Mouse (Mus musculus) retina, embryonic 14.5 days (tissue): Measurements from ENCODE around the gene Prkd3.

Experiments
- DNase-seq: peaks from one replicate; pipeline ENCODE4 v3.0.0-alpha.2; 2015; ENCODE audit warnings: low spot score

Gene Prkd3

GRCm38 (mm10) chr17:78999745-79000270, 20.8 kb downstream of the Prkd3 start:
- no peak for DNase-seq

GRCm38 (mm10) chr17:78999189-78999588, 21.4 kb downstream of the Prkd3 start:
- DNase-seq: no peak

DNA sequence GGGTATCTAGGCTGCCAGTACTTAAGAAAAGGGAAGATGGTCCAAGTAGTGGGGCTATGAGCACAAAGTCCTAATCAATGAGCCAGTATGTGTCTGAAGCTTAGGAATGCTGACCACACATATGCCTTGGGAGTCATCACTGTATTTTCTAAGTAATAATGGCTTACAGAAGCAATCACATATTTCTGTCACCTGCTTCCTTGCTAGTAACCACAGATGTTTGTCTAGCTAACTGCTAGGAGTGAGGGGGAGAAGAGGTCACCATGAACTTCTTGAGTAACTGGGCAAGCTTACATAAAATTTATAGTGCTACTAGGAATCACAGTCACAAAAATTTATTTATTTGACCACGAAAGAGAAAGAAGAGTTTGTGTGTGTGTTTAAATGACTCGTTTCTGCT, 22.5 kb downstream of the Prkd3 start:
- DNase-seq: no peak

- DNase-seq: no peak
Observed at GRCm38 (mm10) chr17:78994931-78995820, 25.4 kb downstream of the Prkd3 start.

DNA sequence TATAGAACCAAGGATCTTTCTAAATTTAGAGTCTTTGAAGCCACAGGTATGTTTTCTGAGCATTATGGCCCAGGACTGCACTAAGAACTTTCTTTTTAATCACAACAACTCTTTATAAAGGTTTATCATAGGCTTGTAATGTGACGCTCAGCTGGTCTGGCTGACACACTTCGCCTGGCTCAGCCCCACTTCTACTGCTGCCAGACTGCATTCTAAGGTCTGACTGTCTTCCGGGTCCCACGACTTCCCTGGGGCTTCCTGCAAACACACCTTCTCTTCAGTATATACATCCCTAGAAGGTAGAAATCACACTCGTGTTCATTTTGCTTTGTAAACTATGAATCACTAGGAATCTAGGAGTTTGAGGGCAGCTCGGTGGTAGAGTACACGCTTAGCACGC, 26.2 kb downstream of the Prkd3 start:
- DNase-seq: no peak

DNA sequence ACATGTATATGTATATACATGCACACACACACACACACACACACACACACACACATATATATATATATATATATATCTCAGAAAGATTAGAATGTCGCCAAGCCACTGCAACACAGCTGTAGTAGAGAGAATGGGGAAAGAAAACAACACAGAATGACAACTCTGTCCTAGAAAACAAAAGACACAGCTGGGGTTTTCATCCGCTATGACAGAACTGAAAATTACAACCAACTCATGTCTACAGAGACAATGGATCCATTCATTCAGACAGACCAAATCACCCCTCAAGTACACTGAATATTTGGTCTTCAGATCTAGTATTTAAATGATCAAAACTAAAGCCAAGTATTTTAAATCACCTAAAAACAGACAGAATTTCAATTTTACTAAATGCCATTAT, 26.9 kb downstream of the Prkd3 start:
- peak; percentile 25 for DNase-seq

DNA sequence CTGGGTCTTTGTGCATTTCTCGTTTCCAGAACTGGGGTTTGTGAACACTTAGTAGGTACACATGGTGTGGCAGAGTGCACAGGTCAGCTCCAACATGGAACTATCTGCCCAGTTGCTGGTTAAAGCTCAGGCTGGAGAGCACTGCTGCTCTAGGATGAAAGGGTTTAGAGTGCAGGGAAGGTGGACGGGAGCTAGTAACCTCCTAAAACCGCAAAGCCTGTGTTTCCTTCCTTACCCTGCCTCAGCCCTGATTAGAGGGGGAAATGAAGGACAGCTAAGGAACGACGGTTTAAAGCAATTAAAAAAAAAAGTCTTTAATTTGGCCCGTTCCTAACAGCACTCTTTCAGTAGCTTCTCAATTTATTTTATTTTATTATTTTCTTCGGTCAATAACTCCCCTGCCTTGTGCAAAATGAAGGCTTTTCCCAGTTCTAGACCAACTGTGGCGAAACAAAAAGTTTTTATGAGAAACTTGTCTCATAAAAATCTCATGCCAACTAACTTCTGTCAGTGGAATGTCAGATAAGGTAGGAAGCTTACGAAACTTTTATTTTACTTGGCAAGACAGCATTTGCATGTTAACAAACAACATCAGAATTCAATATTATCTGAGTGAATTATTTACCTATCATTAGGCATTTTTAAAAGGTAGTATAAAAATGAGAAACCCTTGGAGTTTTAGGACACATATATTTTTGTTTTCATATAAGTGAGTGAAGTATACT, 28.2 kb downstream of the Prkd3 start:
- DNase-seq: no peak

GRCm38 (mm10) chr17:78991549-78991948, 29.1 kb downstream of the Prkd3 start:
- no peak for DNase-seq

- no peak for DNase-seq
Observed at GRCm38 (mm10) chr17:78989015-78989414, 31.6 kb downstream of the Prkd3 start.

DNA sequence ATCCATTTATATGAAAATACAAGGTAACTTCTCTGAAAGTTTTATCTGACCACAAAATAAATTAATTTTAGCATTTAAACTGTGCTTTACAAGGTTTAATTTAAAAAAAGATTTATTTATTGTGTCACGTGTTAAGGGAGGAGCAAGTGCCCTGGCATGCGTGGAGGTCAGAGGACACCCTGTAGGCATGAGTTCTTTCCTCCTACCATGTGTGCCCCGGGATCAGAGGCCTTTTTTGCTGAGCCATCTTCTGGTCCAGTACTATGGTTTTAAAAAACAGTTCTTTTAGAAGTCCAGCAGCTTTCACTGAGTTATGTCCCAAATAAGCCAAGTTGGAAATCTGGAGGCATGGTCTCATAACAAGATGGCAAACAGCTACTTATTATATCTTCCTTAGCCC, 36.9 kb downstream of the Prkd3 start:
- DNase-seq: no peak

DNA sequence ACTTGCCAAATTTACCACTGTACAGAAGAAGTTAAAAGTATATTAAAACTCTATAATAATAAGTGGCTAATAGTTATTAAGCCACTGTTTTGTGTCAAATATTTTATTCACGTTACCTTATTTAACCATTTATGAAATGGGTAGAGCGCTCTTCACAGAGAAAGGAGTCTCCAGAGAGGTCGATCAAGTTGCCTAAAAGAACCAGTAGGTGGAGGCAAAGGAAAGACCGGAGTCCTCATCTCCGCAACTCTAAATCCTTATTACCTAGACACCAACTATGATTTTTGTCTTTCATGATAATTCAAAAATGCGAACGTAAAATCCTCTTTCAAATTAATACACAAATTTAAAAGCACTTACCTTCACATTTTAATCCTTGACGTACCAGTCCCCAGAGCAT, 37.5 kb downstream of the Prkd3 start:
- DNase-seq: no peak

DNA sequence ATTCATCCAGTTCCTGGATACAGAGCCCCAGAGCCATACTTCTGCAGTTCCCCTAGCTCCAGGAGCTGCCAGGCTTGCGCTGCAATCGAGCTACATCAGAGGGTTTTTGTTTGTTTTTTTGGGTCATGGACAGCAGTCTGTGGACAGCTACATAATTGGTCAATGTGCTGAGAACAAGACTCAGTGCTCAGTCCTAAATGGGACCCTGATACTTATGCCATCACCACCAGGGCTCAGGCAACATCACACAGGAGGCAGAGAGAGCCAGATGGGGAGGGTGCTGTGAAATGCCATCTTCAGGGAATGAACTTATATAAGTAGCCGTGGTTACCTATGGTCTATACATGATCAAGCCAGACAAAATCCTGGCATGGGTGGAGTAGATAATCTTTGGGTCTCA, 52.1 kb downstream of the Prkd3 start:
- no peak for DNase-seq

DNA sequence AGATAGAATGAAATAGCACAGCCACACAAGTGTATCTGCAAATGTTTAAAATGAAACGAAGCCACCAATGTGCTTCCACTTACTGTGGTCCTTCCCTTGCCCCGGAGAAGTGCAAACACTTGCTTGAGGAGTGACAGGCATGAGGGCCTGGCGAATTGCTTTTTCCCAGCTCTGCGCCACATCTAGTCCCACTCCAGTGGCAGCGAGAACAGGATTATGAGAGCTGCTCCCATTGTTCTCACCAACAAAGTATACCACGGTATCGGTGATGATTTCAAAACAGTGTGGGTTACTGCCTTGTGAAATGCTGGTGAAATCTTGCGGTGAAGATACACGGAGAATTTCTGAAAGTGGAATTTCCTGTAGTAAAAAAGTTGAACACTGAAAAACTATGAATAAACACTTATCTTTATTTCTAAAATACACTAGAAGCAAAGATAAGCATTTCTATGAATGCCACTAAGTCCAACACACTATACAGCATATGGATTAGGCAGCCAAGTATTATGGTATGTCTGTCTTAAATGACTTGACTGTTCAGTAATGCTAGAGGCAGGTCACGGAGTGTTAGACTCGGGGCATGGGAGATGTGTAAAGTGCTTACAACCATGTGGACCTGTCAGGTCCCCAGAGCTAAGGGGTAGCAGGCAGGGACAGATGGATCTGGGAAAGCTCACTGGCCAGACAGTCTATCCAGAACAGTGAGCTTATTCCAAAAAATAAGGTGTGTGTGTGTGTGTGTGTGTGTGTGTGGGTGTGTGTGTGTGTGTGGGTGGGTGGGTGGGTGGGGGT, 54.3 kb downstream of the Prkd3 start:
- no peak for DNase-seq

DNA sequence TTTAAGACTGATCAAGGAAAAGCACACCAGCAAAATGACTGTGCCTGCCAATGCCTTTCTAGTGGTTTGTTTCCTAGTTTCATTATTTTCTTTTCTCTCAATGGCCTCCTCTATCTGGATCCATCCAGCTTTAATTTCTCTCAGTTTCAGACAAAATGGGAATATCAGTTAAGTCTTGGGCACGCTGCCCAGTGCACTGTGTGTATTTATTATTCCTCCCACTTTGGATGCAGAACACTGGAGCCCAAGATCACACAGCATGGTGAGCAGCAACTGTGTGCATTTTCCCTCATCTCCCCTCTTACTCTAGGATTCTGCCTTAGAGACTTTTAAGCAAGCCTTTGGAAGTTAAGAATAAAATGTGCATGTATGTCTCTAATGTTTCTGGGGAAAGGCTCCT, 56.2 kb downstream of the Prkd3 start:
- DNase-seq: no peak

DNA sequence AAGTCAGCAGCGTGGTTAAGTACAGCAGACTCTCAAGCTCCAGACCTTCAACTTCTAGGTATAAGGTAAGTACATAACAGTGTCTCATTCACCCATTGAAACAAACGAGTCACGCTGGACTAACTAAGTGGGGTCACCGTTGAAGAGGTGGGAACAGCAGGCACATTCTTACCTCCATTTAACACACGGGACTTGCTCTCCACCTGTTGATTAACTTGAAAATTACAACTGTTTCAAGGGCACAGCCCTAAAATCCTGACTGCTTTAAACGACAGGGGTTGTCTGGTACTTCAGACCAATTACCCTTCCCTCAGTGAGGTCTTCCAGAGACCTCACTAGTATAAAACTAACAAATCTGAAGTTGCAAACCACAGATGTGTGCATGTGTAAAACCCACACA, 61.1 kb downstream of the Prkd3 start:
- DNase-seq: no peak

DNA sequence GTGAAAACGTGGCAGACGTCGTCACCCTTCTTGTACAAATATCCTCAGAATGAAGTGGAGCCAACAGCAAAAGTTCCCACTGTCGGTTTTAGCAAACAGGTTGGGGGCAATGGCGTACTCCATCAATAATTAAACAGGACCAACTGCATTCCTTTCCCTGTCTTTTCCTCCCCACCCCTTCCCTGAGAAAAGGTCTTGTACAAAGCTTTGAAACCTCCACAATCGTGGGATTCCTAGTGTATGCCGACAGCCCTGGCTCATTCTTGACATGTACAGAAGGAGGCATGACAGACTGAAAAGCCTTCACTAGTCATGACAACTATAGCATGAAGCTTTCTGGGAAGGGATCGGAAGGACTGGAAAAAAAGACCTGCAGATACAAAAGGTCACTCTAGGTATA, 67.4 kb downstream of the Prkd3 start:
- no peak for DNase-seq

- DNase-seq: no peak
Observed at GRCm38 (mm10) chr17:78952070-78952469, 68.5 kb downstream of the Prkd3 start.

- no peak for DNase-seq
Observed at GRCm38 (mm10) chr17:78951225-78951624, 69.4 kb downstream of the Prkd3 start.

DNA sequence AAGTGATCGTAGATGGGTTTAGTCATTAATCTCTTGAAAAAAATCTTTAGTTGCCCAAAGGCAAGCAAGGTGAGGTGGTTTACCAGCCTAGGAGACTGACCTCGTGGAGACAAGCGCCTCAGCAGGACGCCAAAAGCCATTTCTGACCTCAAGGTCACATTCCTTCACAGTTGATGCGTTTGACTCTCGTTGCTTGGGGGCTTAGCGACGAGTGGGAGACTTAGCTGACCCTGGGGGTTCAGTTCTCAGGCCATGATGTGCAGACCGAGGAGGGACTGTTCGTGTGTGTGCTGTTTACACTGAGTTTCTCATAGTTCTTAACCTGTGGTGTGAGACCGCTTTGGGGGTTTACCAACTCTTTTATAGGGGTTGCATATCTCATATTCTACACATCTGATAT, 78.0 kb downstream of the Prkd3 start:
- no peak for DNase-seq

- DNase-seq: no peak
Observed at GRCm38 (mm10) chr17:78938927-78939326, 81.7 kb downstream of the Prkd3 start.

GRCm38 (mm10) chr17:78937229-78937853, 83.3 kb downstream of the Prkd3 start:
- no peak for DNase-seq
